ENCODE assay signal across 14 mouse cellular contexts in genomic region chr10:43684247-43685033, GRCm38 (mm10).
DNase-seq lines count a peak whose midpoint lies in the region; ATAC-seq lines count a peak whose summit lies in the region.
"Had no signal": no experiment of that assay in that cellular context is flagged by ENCODE, and none has a peak within 500 bp of the region (broad histone marks: within the 10 kb centered on the region; RNA-seq: fewer than 3 reads in every experiment).

No protein-coding gene starts in this region.

- no peak for DNase-seq in lung, postnatal 14 days
- peak; percentile 40 to 68 for DNase-seq in kidney, postnatal 25 days
- DNase-seq in MN1 (ENCODE audit: low spot score) = no peak
- DNase-seq in frontal cortex, adult 2 months (ENCODE audit: extremely low spot score in 1 of 2, low spot score in 1 of 2) = no peak
- DNase-seq in ovary, postnatal 10 days (ENCODE audit: low spot score) = no peak
- DNase-seq: adrenal gland, postnatal 14 days; cerebellum, adult 9-11 months; retina, postnatal 1 day had no signal

- H3K4me3 ChIP-seq in lung, embryonic 16.5 days (ENCODE audit: low read length) = no peak overlapping the region
- no peak overlapping the region for H3K4me3 ChIP-seq in embryonic facial prominence, embryonic 13.5 days
- H3K4me3 ChIP-seq in stomach, embryonic 16.5 days (replicated peaks; ENCODE audit: low read length) = no peak overlapping the region
- H3K4me3 ChIP-seq: heart, embryonic 10.5 days had no signal

- H3K4me1 ChIP-seq in lung, embryonic 16.5 days (replicated peaks; ENCODE audit: control insufficient read depth, insufficient read depth, low read length) = peaks cover 7% of the 10 kb centered on the region
- H3K4me1 ChIP-seq in embryonic facial prominence, embryonic 13.5 days = peaks cover 16% of the 10 kb centered on the region
- H3K4me1 ChIP-seq in stomach, embryonic 16.5 days (ENCODE audit: control insufficient read depth, insufficient read depth, low read length) = peaks cover 11% of the 10 kb centered on the region

- 39% methylated on average over 12 of the region's 12 CpGs for WGBS in lung, embryonic 16.5 days
- 28% methylated on average over 12 of the region's 12 CpGs for WGBS in embryonic facial prominence, embryonic 13.5 days
- WGBS in stomach, embryonic 16.5 days = 41% methylated on average over 12 of the region's 12 CpGs

- no peaks in the 10 kb centered on the region for H3K27me3 ChIP-seq in lung, embryonic 16.5 days (ENCODE audit: control insufficient read depth, insufficient read depth, low read depth, low read length)
- no peaks in the 10 kb centered on the region for H3K27me3 ChIP-seq in embryonic facial prominence, embryonic 13.5 days
- no peaks in the 10 kb centered on the region for H3K27me3 ChIP-seq in stomach, embryonic 16.5 days (ENCODE audit: control insufficient read depth, insufficient read depth, low read length)
- H3K27me3 ChIP-seq: CH12.LX had no signal

- no peak overlapping the region for H3K4me2 ChIP-seq in lung, embryonic 16.5 days (ENCODE audit: low read depth, low read length)
- no peak overlapping the region for H3K4me2 ChIP-seq in embryonic facial prominence, embryonic 13.5 days
- H3K4me2 ChIP-seq in stomach, embryonic 16.5 days (ENCODE audit: low read depth, low read length) = no peak overlapping the region

- 0 out of 2 replicates have a peak overlapping the region, but pooled peaks have one; percentile 24 for H3K9ac ChIP-seq in lung, embryonic 16.5 days (ENCODE audit: low read length)
- H3K9ac ChIP-seq in embryonic facial prominence, embryonic 13.5 days = no peak overlapping the region
- H3K9ac ChIP-seq in stomach, embryonic 16.5 days (ENCODE audit: low read length) = no peak overlapping the region

- H3K27ac ChIP-seq in lung, embryonic 16.5 days (ENCODE audit: low read length) = peak overlapping the region; percentile 31; the same call in 1 of the 2 replicates
- H3K27ac ChIP-seq in embryonic facial prominence, embryonic 13.5 days = no peak overlapping the region
- H3K27ac ChIP-seq in stomach, embryonic 16.5 days (ENCODE audit: low read length) = peak overlapping the region; percentile 73
- H3K27ac ChIP-seq: heart, embryonic 10.5 days had no signal

- no peaks in the 10 kb centered on the region for H3K9me3 ChIP-seq in lung, embryonic 16.5 days (ENCODE audit: control insufficient read depth, low read length)
- H3K9me3 ChIP-seq in embryonic facial prominence, embryonic 13.5 days = no peaks in the 10 kb centered on the region
- no peaks in the 10 kb centered on the region for H3K9me3 ChIP-seq in stomach, embryonic 16.5 days (replicated peaks; ENCODE audit: control insufficient read depth, low read length)
- H3K9me3 ChIP-seq: heart, embryonic 10.5 days had no signal

- H3K36me3 ChIP-seq in lung, embryonic 16.5 days (ENCODE audit: control insufficient read depth, insufficient read depth, low read length) = no peaks in the 10 kb centered on the region
- no peaks in the 10 kb centered on the region for H3K36me3 ChIP-seq in embryonic facial prominence, embryonic 13.5 days
- no peaks in the 10 kb centered on the region for H3K36me3 ChIP-seq in stomach, embryonic 16.5 days (ENCODE audit: control insufficient read depth, insufficient read depth, low read length)
- H3K36me3 ChIP-seq: heart, embryonic 10.5 days had no signal

- ATAC-seq in lung, embryonic 16.5 days (ENCODE audit: low read depth) = peak; percentile 88
- ATAC-seq in embryonic facial prominence, embryonic 13.5 days (ENCODE audit: insufficient number of reproducible peaks, insufficient read depth, low FRiP score, low TSS enrichment, low read depth) = peak; percentile 60; the same call in 1 of the 2 replicates
- ATAC-seq in stomach, embryonic 16.5 days (ENCODE audit: insufficient read depth, low FRiP score) = peak; percentile 91
- ATAC-seq: forebrain, embryonic 14.5 days had no signal

Comparison
In these comparisons a context has a peak if more than half of its experiments do, and no peak if none do; other contexts are left out.
1. DNase-seq: peak in kidney, postnatal 25 days (2 of 2); none in lung, postnatal 14 days (single experiment), MN1 (single experiment), frontal cortex, adult 2 months (0 of 2) and ovary, postnatal 10 days (single experiment).
2. Peak in every context shown above with its lines, with median percentiles within 50 percentile points of each other: ATAC-seq.